Mouse (Mus musculus) hindbrain, embryonic 13.5 days (tissue): ENCODE measurements at regions not wholly inside any gene's neighbourhood (a gene's known extent, or its start where the extent isn't known, plus 50 kb on each side); places are given as distances from the start of the nearest gene placed in this dataset.

Source experiments
- ATAC-seq: fragments of 200-750 bp; cut with Nextera tagmentation; 2 replicates; pipeline ENCODE4 v1.8.0; 2017; ENCODE audit warnings: moderate TSS enrichment; ENCODE audit not compliant: low FRiP score
- H3K27ac ChIP-seq: fragments of 300-500 bp; sonication (generic); 2 replicates; pipeline ENCODE4 v1.5.1; 2015; ENCODE audit warnings: inconsistent platforms, mild to moderate bottlenecking, moderate library complexity
- H3K27me3 ChIP-seq: fragments of 300-500 bp; sonication (generic); 2 replicates; pipeline ENCODE4 v1.6.1; 2015; ENCODE audit warnings: mild to moderate bottlenecking, inconsistent platforms
- H3K36me3 ChIP-seq: fragments of 300-500 bp; sonication (generic); 2 replicates; pipeline ENCODE4 v1.6.1; 2015; ENCODE audit warnings: mild to moderate bottlenecking, inconsistent platforms
- H3K4me1 ChIP-seq: fragments of 300-500 bp; sonication (generic); replicated peaks from 2 replicates; pipeline ENCODE4 v1.6.1; 2015; ENCODE audit warnings: inconsistent platforms
- H3K4me2 ChIP-seq: fragments of 300-500 bp; sonication (generic); 2 replicates; pipeline ENCODE4 v1.6.1; 2015; ENCODE audit warnings: inconsistent platforms, mild to moderate bottlenecking, moderate library complexity
- H3K4me3 ChIP-seq: fragments of 300-500 bp; sonication (generic); 2 replicates; pipeline ENCODE4 v1.5.1; 2015; ENCODE audit warnings: mild to moderate bottlenecking, inconsistent platforms
- H3K9ac ChIP-seq: fragments of 300-500 bp; sonication (generic); 2 replicates; pipeline ENCODE4 v1.6.1; 2015; ENCODE audit warnings: mild to moderate bottlenecking, inconsistent platforms
- H3K9me3 ChIP-seq: fragments of 300-500 bp; sonication (generic); 2 replicates; pipeline ENCODE4 v1.6.1; 2016; ENCODE audit warnings: inconsistent platforms
- WGBS: fragments of 180-500 bp; shearing (Covaris S2); methylation state at CpG from one replicate; pipeline ENCODE4 v1.1.7; 2015; 5-methylcytosine and 5-hydroxymethylcytosine counted together

- Histone ChIP-seq H3K4me1 (no peaks in the 10 kb centered on the region), H3K4me2 (no peak overlapping the region), H3K27ac (no peak overlapping the region), H3K9me3 (no peaks in the 10 kb centered on the region), H3K36me3 (no peaks in the 10 kb centered on the region), H3K4me3 (no peak overlapping the region), H3K27me3 (no peaks in the 10 kb centered on the region), H3K9ac (no peak overlapping the region)
- WGBS = 71% methylated on average over 3 of the region's 3 CpGs
- ATAC-seq = no peak
Observed at GRCm38 (mm10) chr2:128526883-128527344, 64.1 kb upstream of the Spdye4c start.

DNA sequence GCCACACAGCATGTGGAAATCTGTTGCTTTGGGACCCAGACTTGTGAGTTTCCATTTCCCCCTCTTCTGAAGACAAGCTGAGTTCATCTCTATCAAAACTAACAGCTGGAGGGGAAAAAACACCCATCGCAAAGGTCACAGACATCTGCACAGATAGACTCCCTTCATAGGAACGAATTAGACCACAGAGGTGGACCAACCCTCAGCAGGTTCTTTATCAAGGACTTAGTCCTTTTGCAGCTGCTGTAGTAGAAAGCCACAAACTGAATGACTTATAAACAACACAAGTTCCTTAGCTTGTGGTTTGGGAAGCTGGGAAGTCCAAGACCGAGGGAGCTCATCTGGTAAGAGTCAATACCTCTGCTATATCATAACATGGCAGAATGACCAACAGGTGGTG is 54.7 kb upstream of the Spdye4c start:
- H3K27ac ChIP-seq = no peak overlapping the region
- no peaks in the 10 kb centered on the region for H3K36me3 ChIP-seq
- no peak overlapping the region for H3K4me3 ChIP-seq
- no peak for ATAC-seq
- 0 out of 2 replicates have a peak, but pooled peaks cover 3% of the 10 kb centered on the region for H3K9me3 ChIP-seq
- no peak overlapping the region for H3K4me2 ChIP-seq
- no peaks in the 10 kb centered on the region for H3K27me3 ChIP-seq
- no peaks in the 10 kb centered on the region for H3K4me1 ChIP-seq
- WGBS = 87% methylated on average over 3 of the region's 3 CpGs
- no peak overlapping the region for H3K9ac ChIP-seq

- 88% methylated on average over 6 of the region's 6 CpGs for WGBS
- Histone ChIP-seq H3K9ac (no peak overlapping the region), H3K27ac (no peak overlapping the region), H3K4me2 (no peak overlapping the region), H3K4me3 (no peak overlapping the region), H3K9me3 (0 out of 2 replicates have a peak, but pooled peaks cover 3% of the 10 kb centered on the region), H3K27me3 (no peaks in the 10 kb centered on the region), H3K36me3 (no peaks in the 10 kb centered on the region), H3K4me1 (no peaks in the 10 kb centered on the region)
- ATAC-seq = no peak
Observed at GRCm38 (mm10) chr2:128537425-128537824, 53.6 kb upstream of the Spdye4c start.

GRCm38 (mm10) chr2:128538736-128539135 is 52.3 kb upstream of the Spdye4c start:
- 96% methylated on average over 8 of the region's 8 CpGs for WGBS

More at GRCm38 (mm10) chr2:128538736-128539135, 52.3 kb upstream of the Spdye4c start:
- Histone ChIP-seq H3K9me3 (no peaks in the 10 kb centered on the region), H3K36me3 (no peaks in the 10 kb centered on the region), H3K27me3 (no peaks in the 10 kb centered on the region), H3K4me2 (no peak overlapping the region), H3K9ac (no peak overlapping the region), H3K4me3 (no peak overlapping the region), H3K27ac (no peak overlapping the region), H3K4me1 (no peaks in the 10 kb centered on the region)
- no peak for ATAC-seq
